Mouse (Mus musculus): Measurements from ENCODE around the gene Iqgap2. TPM values are rescaled to one million over a fixed set of nuclear protein-coding genes. Genes with fewer than 3 reads are reported as not detected.

The Iqgap2 gene
- polyA plus RNA-seq, 1 experiment, result 0.17 TPM

DNA sequence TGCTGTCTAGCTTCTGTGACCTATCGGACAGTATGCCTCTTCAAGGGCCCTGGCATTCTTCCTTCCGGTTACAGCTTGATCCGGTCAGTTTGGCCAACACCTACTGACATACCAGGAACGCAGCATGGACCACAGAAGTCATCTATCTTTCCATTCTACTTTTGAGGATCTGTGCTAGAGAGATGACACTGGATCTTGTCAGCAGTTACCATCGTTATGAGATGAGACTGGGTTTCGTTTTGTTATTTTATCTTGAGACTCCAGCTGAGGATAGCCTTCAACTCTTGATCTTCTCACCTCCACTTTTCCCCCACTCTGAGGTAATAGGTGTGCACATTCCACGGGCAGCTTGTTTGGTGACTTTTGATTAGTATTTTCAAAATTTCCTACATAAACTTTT, 219.3 kb downstream of the Iqgap2 start:
- Histone ChIP-seq H3K36me3 (ENCODE audit: control insufficient read depth) (peaks cover 34% of the 10 kb centered on the region), H3K4me1 (ENCODE audit: control insufficient read depth) (peaks cover 46% of the 10 kb centered on the region), H3K9me3 (ENCODE audit: control insufficient read depth, low read length) (peaks cover 24% of the 10 kb centered on the region), H3K4me3 (replicated peaks) (peak overlapping the region; percentile 42), H3K27me3 (ENCODE audit: control insufficient read depth) (no peaks in the 10 kb centered on the region)
- no peak for TF ChIP-seq TAL1 (IDR thresholded peaks at IDR 0.05; ENCODE audit: low read length)
- no peak for TF ChIP-seq GATA1 (IDR thresholded peaks at IDR 0.05; ENCODE audit: low read length)

DNA sequence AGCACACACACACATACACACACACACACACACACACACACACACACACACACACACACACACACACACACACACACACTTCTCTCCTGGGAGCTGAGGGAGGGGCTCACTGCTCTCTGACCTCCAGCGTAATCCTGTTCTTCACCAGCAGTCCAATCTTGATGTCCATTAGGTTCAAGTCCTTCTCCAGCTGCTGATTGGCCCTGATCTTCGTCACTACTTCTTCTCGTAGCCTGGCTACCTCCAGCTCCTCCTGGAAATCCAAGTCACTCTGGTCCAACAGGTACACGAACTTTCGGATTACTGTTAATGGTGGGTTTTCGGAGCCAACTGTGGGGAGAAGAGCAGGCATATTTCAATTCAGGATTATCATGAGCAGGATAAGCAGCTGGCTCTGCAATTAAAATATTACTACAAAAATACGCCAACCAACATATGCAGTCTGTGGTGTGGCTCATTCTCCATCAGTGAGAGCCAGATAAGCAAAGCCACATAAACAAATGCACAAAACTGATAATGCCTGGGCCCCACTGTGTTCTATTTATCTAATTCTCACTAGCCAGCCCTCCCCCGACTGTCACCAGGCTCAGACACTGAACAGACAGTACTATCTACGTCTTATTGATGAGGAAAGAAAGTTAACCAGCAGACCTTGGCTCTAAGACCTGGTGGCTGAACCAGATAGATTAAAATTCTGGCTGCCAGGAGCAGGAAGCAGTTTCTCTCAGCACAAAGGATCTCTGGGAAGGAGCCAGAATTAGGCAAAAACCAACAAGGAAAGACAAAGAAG, 220.4 kb downstream of the Iqgap2 start:
- Histone ChIP-seq H3K9me3 (ENCODE audit: control insufficient read depth, low read length) (peaks cover 24% of the 10 kb centered on the region), H3K36me3 (ENCODE audit: control insufficient read depth) (peaks cover 39% of the 10 kb centered on the region), H3K4me1 (ENCODE audit: control insufficient read depth) (peaks cover 48% of the 10 kb centered on the region), H3K4me3 (replicated peaks) (peak overlapping the region; percentile 56), H3K27me3 (ENCODE audit: control insufficient read depth) (no peaks in the 10 kb centered on the region)
- peak; percentile 67 for TF ChIP-seq TAL1 (IDR thresholded peaks at IDR 0.05; ENCODE audit: low read length)
- TF ChIP-seq GATA1 (IDR thresholded peaks at IDR 0.05; ENCODE audit: low read length), result peak; percentile 68

DNA sequence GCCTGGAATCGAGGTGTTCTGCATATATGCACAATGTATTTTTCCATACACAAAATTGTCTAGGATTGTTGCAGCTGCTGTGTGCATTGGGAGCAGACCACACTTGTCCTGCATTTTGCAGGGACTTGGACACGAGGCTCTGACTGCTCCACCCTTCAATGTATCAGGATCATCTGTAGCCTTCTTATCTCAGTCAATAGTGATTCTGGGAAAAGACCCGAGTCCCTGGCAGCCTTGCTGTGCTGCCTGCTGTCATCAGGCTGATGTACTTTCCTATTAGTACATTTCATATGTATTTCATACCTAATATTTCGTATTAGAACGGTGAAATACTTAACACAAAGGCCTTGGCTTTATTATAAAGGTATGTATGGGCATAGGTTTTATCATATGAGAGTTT, 221.2 kb downstream of the Iqgap2 start:
- Histone ChIP-seq H3K27me3 (ENCODE audit: control insufficient read depth) (no peaks in the 10 kb centered on the region), H3K4me3 (replicated peaks) (peak overlapping the region; percentile 56), H3K4me1 (ENCODE audit: control insufficient read depth) (peaks cover 48% of the 10 kb centered on the region), H3K9me3 (ENCODE audit: control insufficient read depth, low read length) (peaks cover 24% of the 10 kb centered on the region), H3K36me3 (ENCODE audit: control insufficient read depth) (peaks cover 41% of the 10 kb centered on the region)
- TF ChIP-seq GATA1 (IDR thresholded peaks at IDR 0.05; ENCODE audit: low read length), result no peak
- TF ChIP-seq TAL1 (IDR thresholded peaks at IDR 0.05; ENCODE audit: low read length), result no peak

DNA sequence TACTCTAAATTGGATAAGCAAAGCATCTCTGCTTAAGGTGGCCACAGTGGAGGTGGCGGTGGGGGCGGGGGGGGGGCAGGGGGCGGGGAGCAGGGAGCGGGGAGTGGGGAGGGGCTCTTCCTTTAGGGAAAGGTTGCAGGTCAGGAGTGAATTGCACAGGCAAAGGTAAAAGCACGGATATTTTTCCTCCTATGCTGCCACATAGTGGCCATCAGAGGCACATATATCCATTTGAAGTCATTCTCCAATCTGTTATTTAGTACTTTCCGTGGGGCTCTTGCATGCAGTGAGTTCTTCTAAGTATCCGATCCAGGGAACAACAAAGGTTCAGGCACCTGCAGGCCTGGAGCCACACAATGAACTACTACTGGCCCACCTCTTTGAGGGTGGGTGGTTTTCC, 224.5 kb downstream of the Iqgap2 start:
- peaks cover 25% of the 10 kb centered on the region for H3K9me3 ChIP-seq (ENCODE audit: control insufficient read depth, low read length)
- H3K4me1 ChIP-seq (ENCODE audit: control insufficient read depth), result peaks cover 29% of the 10 kb centered on the region
- H3K36me3 ChIP-seq (ENCODE audit: control insufficient read depth), result peaks cover 63% of the 10 kb centered on the region
- no peak overlapping the region for H3K4me3 ChIP-seq (replicated peaks)
- TF ChIP-seq GATA1 (IDR thresholded peaks at IDR 0.05; ENCODE audit: low read length), result no peak
- H3K27me3 ChIP-seq (ENCODE audit: control insufficient read depth), result no peaks in the 10 kb centered on the region

DNA sequence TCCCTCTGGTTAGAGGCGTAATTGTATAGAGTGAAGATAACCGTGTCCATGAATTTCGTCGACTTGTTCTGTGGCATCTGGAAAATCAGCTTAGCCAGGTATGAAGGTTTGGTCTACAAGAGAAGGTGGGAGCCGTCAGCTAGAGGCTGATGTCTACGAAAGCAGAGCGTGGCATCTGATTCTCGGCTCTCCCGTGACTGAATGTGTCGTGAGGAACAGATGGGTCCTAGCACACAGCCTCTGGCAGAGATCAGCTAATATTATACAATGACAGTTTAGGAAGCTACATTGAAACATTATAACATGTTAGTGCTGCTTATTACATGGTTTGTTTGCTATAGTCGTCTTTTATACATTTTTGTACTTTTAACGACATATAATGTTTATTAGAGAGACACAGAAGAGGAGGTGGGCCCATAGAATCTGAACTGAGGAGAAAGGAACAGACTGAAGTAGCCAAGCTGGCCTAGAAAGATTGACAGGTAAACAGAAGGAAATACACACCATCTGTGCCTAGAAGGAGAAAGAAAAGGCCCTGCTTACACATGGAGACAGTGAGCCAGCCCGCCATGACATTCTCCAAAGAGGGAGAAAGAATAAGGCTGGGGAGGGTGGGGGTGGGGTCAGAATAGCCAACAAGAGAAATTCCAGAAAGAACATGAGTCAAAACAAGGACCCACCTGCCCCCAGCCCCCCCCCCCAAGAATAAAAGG, 225.9 kb downstream of the Iqgap2 start:
- TF ChIP-seq TAL1 (IDR thresholded peaks at IDR 0.05; ENCODE audit: low read length) (no peak), GATA1 (IDR thresholded peaks at IDR 0.05; ENCODE audit: low read length) (no peak)
- no peak overlapping the region for H3K4me3 ChIP-seq (replicated peaks)
- peaks cover 18% of the 10 kb centered on the region for H3K9me3 ChIP-seq (ENCODE audit: control insufficient read depth, low read length)
- no peaks in the 10 kb centered on the region for H3K27me3 ChIP-seq (ENCODE audit: control insufficient read depth)
- peaks cover 68% of the 10 kb centered on the region for H3K36me3 ChIP-seq (ENCODE audit: control insufficient read depth)
- peaks cover 16% of the 10 kb centered on the region for H3K4me1 ChIP-seq (ENCODE audit: control insufficient read depth)

DNA sequence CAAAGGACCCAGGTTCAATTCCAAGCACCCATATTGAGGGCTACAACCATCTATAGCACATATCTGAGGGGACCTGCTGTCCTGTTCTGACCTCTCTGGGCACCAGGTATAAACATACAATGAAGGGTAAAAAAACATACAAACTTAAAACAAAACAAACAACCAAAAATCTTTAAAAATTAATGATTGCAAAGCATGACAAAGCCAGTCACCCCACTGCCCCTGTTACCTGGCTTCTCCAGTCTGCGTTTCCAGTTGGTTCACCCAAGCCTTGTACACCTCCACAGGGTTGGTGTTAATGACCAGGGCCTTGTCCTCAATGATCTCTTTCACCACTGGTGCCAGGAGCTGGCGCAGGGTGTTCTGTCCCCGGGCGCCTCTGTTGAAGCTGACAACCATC, 227.9 kb downstream of the Iqgap2 start:
- no peaks in the 10 kb centered on the region for H3K27me3 ChIP-seq (ENCODE audit: control insufficient read depth)
- H3K9me3 ChIP-seq (ENCODE audit: control insufficient read depth, low read length), result peaks cover 6% of the 10 kb centered on the region; the same call in 1 of the 2 replicates
- no peak overlapping the region for H3K4me3 ChIP-seq (replicated peaks)
- TF ChIP-seq GATA1 (IDR thresholded peaks at IDR 0.05; ENCODE audit: low read length) (no peak), TAL1 (IDR thresholded peaks at IDR 0.05; ENCODE audit: low read length) (no peak)
- H3K4me1 ChIP-seq (ENCODE audit: control insufficient read depth), result peaks cover 6% of the 10 kb centered on the region
- peaks cover 72% of the 10 kb centered on the region for H3K36me3 ChIP-seq (ENCODE audit: control insufficient read depth)

DNA sequence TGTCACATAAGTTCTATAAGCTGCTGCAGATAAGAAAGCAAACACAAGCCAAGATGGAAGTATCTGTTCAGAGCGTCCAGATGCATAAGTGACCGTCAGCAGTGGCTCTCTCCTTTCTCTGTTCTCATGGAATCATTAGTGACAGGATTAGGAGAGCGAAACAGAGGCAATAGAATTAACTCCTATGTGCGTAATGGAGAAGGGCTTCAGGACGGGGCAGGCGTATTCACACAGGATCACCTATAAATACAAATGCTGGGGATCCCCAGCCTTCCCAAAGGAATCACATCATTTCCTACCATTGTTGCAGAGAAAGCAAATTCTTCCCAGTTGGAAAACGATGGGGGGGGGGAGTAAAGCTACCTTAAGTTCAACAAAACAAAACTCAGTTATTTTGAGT, 232.3 kb downstream of the Iqgap2 start:
- Histone ChIP-seq H3K4me1 (ENCODE audit: control insufficient read depth) (peaks cover 12% of the 10 kb centered on the region), H3K9me3 (ENCODE audit: control insufficient read depth, low read length) (0 out of 2 replicates have a peak, but pooled peaks cover 4% of the 10 kb centered on the region), H3K36me3 (ENCODE audit: control insufficient read depth) (peaks cover 70% of the 10 kb centered on the region), H3K27me3 (ENCODE audit: control insufficient read depth) (no peaks in the 10 kb centered on the region), H3K4me3 (replicated peaks) (no peak overlapping the region)
- TF ChIP-seq GATA1 (IDR thresholded peaks at IDR 0.05; ENCODE audit: low read length) (no peak), TAL1 (IDR thresholded peaks at IDR 0.05; ENCODE audit: low read length) (no peak)

DNA sequence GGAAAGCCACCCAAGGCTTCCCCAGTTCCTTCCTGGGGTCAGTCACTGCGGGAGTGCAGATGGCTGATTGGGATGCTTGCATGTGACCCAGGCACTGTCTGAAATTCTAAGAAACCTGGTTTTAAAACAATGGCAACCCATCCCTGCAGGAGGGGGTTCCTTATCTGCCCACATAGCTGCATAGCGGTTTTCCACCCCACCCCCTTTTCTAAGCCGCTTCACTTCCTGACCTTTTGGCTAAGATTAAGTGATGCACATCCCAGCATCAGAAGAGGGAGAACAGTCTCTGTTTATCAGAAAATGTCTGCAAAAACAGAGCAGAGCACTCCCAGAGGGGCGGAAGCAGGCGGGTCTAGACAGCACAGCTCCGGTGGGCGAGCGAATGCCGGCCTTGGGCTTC, 234.6 kb downstream of the Iqgap2 start:
- Histone ChIP-seq H3K36me3 (ENCODE audit: control insufficient read depth) (peaks cover 55% of the 10 kb centered on the region), H3K9me3 (ENCODE audit: control insufficient read depth, low read length) (0 out of 2 replicates have a peak, but pooled peaks cover 1% of the 10 kb centered on the region), H3K4me1 (ENCODE audit: control insufficient read depth) (peaks cover 14% of the 10 kb centered on the region), H3K27me3 (ENCODE audit: control insufficient read depth) (no peaks in the 10 kb centered on the region), H3K4me3 (replicated peaks) (no peak overlapping the region)
- TF ChIP-seq GATA1 (IDR thresholded peaks at IDR 0.05; ENCODE audit: low read length), result no peak
- no peak for TF ChIP-seq TAL1 (IDR thresholded peaks at IDR 0.05; ENCODE audit: low read length)

DNA sequence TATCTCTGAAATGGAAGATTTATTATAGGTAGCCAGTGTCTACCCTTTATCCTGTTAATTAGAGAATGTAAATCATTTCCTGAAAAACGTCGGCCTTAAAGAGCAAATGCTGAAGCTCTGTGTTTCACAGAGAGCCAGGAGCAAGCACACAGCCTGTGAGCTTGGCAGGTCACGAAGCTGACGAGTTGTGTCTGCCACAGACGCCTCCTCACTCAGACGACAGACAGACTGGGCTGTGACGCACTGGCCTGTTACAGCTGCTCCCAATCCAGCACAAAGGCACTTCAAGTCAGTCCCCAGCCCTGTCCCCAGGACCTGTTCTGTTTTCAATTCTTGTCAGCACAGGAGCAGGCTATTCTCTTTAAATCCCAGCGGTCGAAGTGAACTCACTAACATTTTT, 236.4 kb downstream of the Iqgap2 start:
- Histone ChIP-seq H3K36me3 (ENCODE audit: control insufficient read depth) (peaks cover 40% of the 10 kb centered on the region), H3K27me3 (ENCODE audit: control insufficient read depth) (no peaks in the 10 kb centered on the region), H3K4me1 (ENCODE audit: control insufficient read depth) (peaks cover 14% of the 10 kb centered on the region), H3K9me3 (ENCODE audit: control insufficient read depth, low read length) (no peaks in the 10 kb centered on the region), H3K4me3 (replicated peaks) (no peak overlapping the region)
- TF ChIP-seq TAL1 (IDR thresholded peaks at IDR 0.05; ENCODE audit: low read length) (no peak), GATA1 (IDR thresholded peaks at IDR 0.05; ENCODE audit: low read length) (no peak)
